Mouse (Mus musculus) mature B cell (primary cell): ENCODE results near the gene Cfap54.

Experiments used
- in situ Hi-C: fragments of 300-500 bp; cut with MboI; formaldehyde crosslinking; loops from 2 replicates; pipeline ENCODE4 v1.14.3; 2019

The Cfap54 gene

DNA sequence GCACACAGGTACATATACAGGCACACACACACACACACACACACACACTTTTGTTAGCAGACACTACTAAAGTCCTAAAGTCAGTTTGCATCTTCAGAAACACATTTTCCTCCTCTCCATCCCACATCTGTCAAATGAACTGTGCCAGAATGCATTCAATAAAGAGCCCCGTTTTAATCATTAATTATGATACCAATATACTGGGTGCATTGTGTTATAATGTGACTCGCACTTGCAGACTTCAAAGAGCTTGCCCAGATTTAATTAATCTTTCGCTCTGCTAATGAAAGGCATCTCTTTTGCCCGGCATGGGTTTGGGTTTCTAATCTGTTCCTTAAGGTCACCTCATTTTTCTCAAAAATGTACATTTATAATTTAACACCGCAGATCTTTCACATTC is 327.1 kb downstream of the Cfap54 start:
- in situ Hi-C loops, result no loop called here

DNA sequence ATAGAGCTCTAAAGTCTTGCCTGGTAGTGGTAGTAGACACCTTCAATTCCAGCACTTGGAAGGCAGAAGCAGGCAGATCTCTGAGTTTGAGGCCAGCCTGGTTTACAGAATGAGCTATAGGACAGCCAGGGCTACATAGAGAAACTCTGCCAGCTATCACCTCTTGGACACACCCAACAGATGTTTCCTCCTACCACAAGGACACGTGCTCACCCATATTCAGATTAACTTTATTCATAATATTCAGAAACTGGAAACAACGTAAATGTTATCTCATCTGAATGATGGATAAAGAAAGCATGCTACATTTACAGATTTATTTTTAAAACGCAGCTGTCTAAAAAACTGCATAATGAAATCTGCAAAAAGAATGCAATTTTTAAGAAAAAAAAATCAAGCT is 351.1 kb downstream of the Cfap54 start:
- in situ Hi-C loops, result no loop called here

DNA sequence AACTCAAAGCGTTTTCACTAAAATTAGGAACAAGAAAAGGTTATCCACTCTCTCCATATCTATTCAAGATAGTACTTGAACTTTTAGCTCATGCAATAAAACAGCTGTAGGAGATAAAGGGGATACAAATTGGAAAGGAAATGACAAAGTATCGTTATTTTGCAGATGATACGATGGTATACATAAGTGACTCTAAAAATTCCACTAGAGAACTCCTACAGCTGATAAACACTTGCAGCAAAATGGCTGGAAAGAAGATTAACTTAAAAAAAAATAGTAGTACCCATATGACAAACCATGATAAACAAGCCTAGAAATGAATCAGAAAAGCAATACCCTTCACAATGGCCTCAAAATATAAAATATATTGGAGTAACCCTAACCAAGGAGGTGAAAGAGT is 352.7 kb downstream of the Cfap54 start:
- in situ Hi-C loops, result no loop called here
